Mouse (Mus musculus) cerebellum, adult 2 months (tissue): Measurements from ENCODE around the gene Adh1. TPM values are rescaled to one million over a fixed set of nuclear protein-coding genes. Genes with fewer than 3 reads are reported as not detected.

Experiments
- DNase-seq, 2 experiments: peaks; one replicate each; pipeline ENCODE4 v3.0.0; 2021
- H3K27ac ChIP-seq: fragments of 200-500 bp; 2 replicates; pipeline ENCODE4 v1.5.1; 2012; ENCODE audit warnings: low read length, control low read depth, inconsistent platforms; ENCODE audit not compliant: insufficient read depth
- H3K27me3 ChIP-seq: fragments of 200-500 bp; 2 replicates; pipeline ENCODE4 v1.6.1; 2012; ENCODE audit warnings: inconsistent platforms, mild to moderate bottlenecking, low read length, moderate library complexity; ENCODE audit not compliant: control insufficient read depth, insufficient read depth
- H3K4me1 ChIP-seq: fragments of 200-500 bp; 2 replicates; pipeline ENCODE4 v1.6.1; 2011; ENCODE audit warnings: low read length; ENCODE audit not compliant: control insufficient read depth, insufficient read depth
- H3K4me3 ChIP-seq: fragments of 200-500 bp; replicated peaks from 2 replicates; pipeline ENCODE3; 2011; ENCODE audit warnings: mild to moderate bottlenecking, low read depth, low read length, control low read depth; ENCODE audit not compliant: insufficient read depth
- CTCF ChIP-seq: fragments of 200-500 bp; IDR thresholded peaks from 2 replicates; pipeline ENCODE4 v1.5.1; 2011; ENCODE audit warnings: low read depth, mild to moderate bottlenecking, control low read depth, low read length, moderate library complexity, borderline replicate concordance; ENCODE audit not compliant: insufficient read depth
- POLR2A ChIP-seq: fragments of 200-500 bp; IDR thresholded peaks from 2 replicates; pipeline ENCODE4 v1.6.1; 2011; ENCODE audit warnings: low read length, control low read depth, borderline replicate concordance; ENCODE audit not compliant: insufficient read depth
- WGBS: fragments of 180-500 bp; shearing (Covaris S2); methylation state at CpG from one replicate; pipeline ENCODE4 v1.1.7; 2018; 5-methylcytosine and 5-hydroxymethylcytosine counted together
- polyA plus RNA-seq: library from polyadenylated mRNA; depleted of rRNA; stranded (reverse); fragments of >200 nt; gene quantifications from 2 replicates; pipeline ENCODE4 v1.2.3, GENCODE M21; 2012

The Adh1 gene
- polyA plus RNA-seq, 1 experiment = 1.6 TPM

GRCm38 (mm10) chr3:138273080-138273479 lies 12.3 kb downstream of the Adh1 start:
- no peak overlapping the region for H3K4me3 ChIP-seq
- TF ChIP-seq POLR2A (no peak), CTCF (no peak)

GRCm38 (mm10) chr3:138275100-138275499 lies 14.3 kb downstream of the Adh1 start:
- TF ChIP-seq POLR2A (no peak), CTCF (no peak)
- no peaks in the 10 kb centered on the region for H3K4me1 ChIP-seq
- no peak overlapping the region for H3K27ac ChIP-seq

More at GRCm38 (mm10) chr3:138273080-138273479, 12.3 kb downstream of the Adh1 start:
- DNase-seq = no peak
- Histone ChIP-seq H3K27ac (no peak overlapping the region), H3K4me1 (no peaks in the 10 kb centered on the region), H3K27me3 (no peaks in the 10 kb centered on the region)
- WGBS = 94% methylated on average over 7 of the region's 7 CpGs

GRCm38 (mm10) chr3:138282556-138282955 lies 21.8 kb downstream of the Adh1 start:
- no peak for DNase-seq
- Histone ChIP-seq H3K4me3 (no peak overlapping the region), H3K27me3 (no peaks in the 10 kb centered on the region), H3K27ac (no peak overlapping the region), H3K4me1 (no peaks in the 10 kb centered on the region)
- 54% methylated on average over 9 of the region's 9 CpGs for WGBS
- TF ChIP-seq POLR2A = no peak
- TF ChIP-seq CTCF = no peak

More at GRCm38 (mm10) chr3:138275100-138275499, 14.3 kb downstream of the Adh1 start:
- 96% methylated on average over 3 of the region's 3 CpGs for WGBS
- no peaks in the 10 kb centered on the region for H3K27me3 ChIP-seq
- H3K4me3 ChIP-seq = no peak overlapping the region
- DNase-seq = no peak

DNA sequence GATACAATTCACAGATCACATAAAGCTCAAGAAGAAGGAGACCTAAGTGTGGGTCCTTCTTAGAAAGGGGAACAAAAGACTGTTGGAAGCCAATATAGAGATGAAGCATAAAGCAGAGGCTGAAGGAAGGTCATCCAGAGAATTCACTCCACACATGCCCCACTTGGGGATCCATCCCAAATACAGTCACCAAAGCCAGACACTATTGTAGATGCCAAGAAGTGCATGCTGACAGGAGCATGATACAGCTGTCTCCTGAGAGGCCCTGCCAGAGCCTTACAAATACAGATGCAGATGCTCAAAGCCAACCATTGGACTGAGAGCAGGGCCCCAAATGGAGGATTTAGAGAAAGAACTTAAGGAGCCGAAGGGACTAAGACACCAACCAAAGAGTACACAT lies 23.0 kb downstream of the Adh1 start:
- Histone ChIP-seq H3K27me3 (no peaks in the 10 kb centered on the region), H3K27ac (no peak overlapping the region), H3K4me3 (no peak overlapping the region), H3K4me1 (no peaks in the 10 kb centered on the region)
- 80% methylated on average over 1 of the region's 1 CpGs for WGBS
- no peak for DNase-seq
- no peak for TF ChIP-seq POLR2A
- no peak for TF ChIP-seq CTCF

- WGBS = 83% methylated on average over 7 of the region's 7 CpGs
- no peak overlapping the region for H3K27ac ChIP-seq
- H3K27me3 ChIP-seq = no peaks in the 10 kb centered on the region
These were observed 25.2 kb downstream of the Adh1 start for GRCm38 (mm10) chr3:138285986-138286385.

DNA sequence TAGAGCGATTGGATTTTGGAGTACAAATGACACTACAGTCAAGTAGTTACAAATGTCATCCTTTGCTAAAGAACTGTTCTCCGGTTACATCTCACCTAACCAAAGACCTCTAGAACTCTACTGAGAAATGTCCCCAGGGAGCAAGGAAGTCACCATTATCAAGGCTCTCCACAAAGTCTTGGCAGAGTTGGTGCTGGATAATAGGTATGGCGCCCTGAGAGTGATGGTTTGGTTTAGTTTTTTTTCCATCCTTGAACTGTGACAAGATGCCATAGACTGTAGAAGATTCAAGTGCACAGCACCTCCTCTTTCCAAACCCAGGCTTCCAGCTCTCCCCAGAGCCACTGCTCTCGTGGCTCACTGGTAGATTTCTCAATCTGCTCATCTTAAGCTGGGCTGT lies 26.9 kb downstream of the Adh1 start:
- H3K4me1 ChIP-seq = no peaks in the 10 kb centered on the region
- no peak for DNase-seq
- no peaks in the 10 kb centered on the region for H3K27me3 ChIP-seq
- no peak overlapping the region for H3K27ac ChIP-seq
- no peak for TF ChIP-seq CTCF
- TF ChIP-seq POLR2A = no peak
- 88% methylated on average over 4 of the region's 4 CpGs for WGBS
- H3K4me3 ChIP-seq = no peak overlapping the region

More at GRCm38 (mm10) chr3:138285986-138286385, 25.2 kb downstream of the Adh1 start:
- H3K4me1 ChIP-seq = no peaks in the 10 kb centered on the region
- DNase-seq = no peak
- no peak overlapping the region for H3K4me3 ChIP-seq
- TF ChIP-seq POLR2A (no peak), CTCF (no peak)

DNA sequence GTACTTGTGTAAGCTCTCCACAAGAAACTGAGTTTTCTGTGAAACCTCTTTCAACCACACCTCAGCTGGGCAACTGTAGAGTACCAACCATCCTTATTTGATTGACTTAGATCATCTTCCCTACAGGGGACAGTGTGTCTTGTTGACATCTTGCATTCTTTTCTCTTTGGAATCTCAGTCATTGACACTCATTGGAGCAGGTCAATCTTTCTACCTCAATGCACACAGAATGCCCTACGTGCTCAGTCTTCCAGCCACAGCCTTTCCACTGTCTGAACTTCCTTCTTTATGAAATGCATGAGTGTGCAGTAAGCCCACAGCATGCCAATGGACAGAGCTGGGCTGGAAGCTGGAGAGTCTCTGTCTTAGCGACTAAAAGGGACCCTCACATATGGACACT lies 29.9 kb downstream of the Adh1 start:
- TF ChIP-seq POLR2A (no peak), CTCF (no peak)
- Histone ChIP-seq H3K4me1 (no peaks in the 10 kb centered on the region), H3K27ac (no peak overlapping the region), H3K4me3 (no peak overlapping the region), H3K27me3 (no peaks in the 10 kb centered on the region)
- no peak for DNase-seq
- WGBS = 29% methylated on average over 2 of the region's 2 CpGs

DNA sequence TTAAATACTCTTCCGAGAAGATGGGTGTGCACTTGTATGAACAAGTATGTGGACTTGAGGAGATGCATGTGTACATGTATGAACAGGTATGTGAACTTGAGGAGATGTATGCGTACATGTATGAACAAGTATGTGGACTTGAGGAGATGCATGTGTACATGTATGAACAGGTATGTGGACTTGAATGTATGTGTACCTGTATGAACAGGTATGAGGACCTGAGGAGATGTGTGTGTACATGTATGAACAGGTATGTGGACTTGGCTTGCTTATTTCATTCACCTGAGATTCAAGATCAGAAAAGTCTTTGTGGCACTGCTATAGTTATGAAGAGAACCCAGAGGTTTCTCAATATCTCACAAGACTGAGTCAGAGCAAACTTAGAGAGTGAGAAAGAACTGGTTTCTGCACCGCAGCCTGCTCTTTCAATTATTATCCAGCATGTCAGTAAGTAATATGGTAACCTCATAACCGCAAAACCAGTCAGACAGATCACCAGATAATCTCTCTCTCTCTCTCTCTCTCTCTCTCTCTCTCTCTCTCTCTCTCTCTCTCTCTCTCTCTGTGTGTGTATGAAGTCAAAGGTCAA lies 30.8 kb downstream of the Adh1 start:
- 95% methylated on average over 4 of the region's 4 CpGs for WGBS
- Histone ChIP-seq H3K4me1 (no peaks in the 10 kb centered on the region), H3K27ac (no peak overlapping the region), H3K4me3 (no peak overlapping the region), H3K27me3 (no peaks in the 10 kb centered on the region)
- TF ChIP-seq CTCF (no peak), POLR2A (no peak)
- no peak for DNase-seq
